Mouse (Mus musculus) spleen, adult 2 months (tissue): ENCODE measurements at regions not wholly inside any gene's neighbourhood (a gene's known extent, or its start where the extent isn't known, plus 50 kb on each side); places are given as distances from the start of the nearest gene placed in this dataset.

ENCODE experiments used
- DNase-seq, 2 experiments: peaks; one replicate each; pipeline versions ENCODE4 v3.0.0 to v3.0.0-alpha.2; 2012 to 2021; ENCODE audit warnings: low spot score in 2 of 2, low read depth in 1 of 2
- H3K27ac ChIP-seq: fragments of 200-500 bp; 2 replicates; pipeline ENCODE4 v1.5.1; 2012; ENCODE audit warnings: low read length, inconsistent platforms; ENCODE audit not compliant: insufficient read depth
- H3K27me3 ChIP-seq: fragments of 200-500 bp; 2 replicates; pipeline ENCODE4 v1.6.1; 2012; ENCODE audit warnings: mild to moderate bottlenecking, moderate library complexity, low read length, inconsistent platforms; ENCODE audit not compliant: control insufficient read depth, insufficient read depth
- H3K36me3 ChIP-seq: fragments of 200-500 bp; 2 replicates; pipeline ENCODE4 v1.6.1; 2012; ENCODE audit warnings: mild to moderate bottlenecking, low read length, inconsistent platforms; ENCODE audit not compliant: control insufficient read depth, insufficient read depth
- H3K4me1 ChIP-seq: fragments of 200-500 bp; 2 replicates; pipeline ENCODE4 v1.6.1; 2011; ENCODE audit warnings: inconsistent platforms; ENCODE audit not compliant: control insufficient read depth, insufficient read depth, insufficient read length
- H3K4me3 ChIP-seq: fragments of 200-500 bp; 2 replicates; pipeline ENCODE4 v1.5.1; 2011; ENCODE audit warnings: mild to moderate bottlenecking, inconsistent platforms; ENCODE audit not compliant: insufficient read depth, insufficient read length; ENCODE audit errors: extremely low read depth
- CTCF ChIP-seq: fragments of 200-500 bp; IDR thresholded peaks from 2 replicates; pipeline ENCODE4 v1.5.1; 2011; ENCODE audit warnings: mild to moderate bottlenecking, inconsistent platforms; ENCODE audit not compliant: insufficient read depth, insufficient read length, insufficient replicate concordance; ENCODE audit errors: extremely low read depth
- POLR2A ChIP-seq: fragments of 200-500 bp; IDR thresholded peaks from 2 replicates; pipeline ENCODE4 v1.6.1; 2011; ENCODE audit warnings: low read depth, low read length, inconsistent platforms
- WGBS: fragments of 180-500 bp; shearing (Covaris S2); methylation state at CpG from one replicate; pipeline ENCODE4 v1.1.7; 2018; 5-methylcytosine and 5-hydroxymethylcytosine counted together

- no peak overlapping the region for H3K4me3 ChIP-seq
- TF ChIP-seq POLR2A (no peak), CTCF (no peak)
- peaks cover 11% of the 10 kb centered on the region; the same call in 1 of the 2 replicates for H3K4me1 ChIP-seq
- H3K27ac ChIP-seq, result peak overlapping the region; percentile 50
- H3K36me3 ChIP-seq, result no peaks in the 10 kb centered on the region
- 77% methylated on average over 12 of the region's 12 CpGs for WGBS
- peak; percentile 9 to 46 for DNase-seq
- H3K27me3 ChIP-seq, result no peaks in the 10 kb centered on the region
These were observed 67.2 kb upstream of the 1700021F07Rik start for GRCm38 (mm10) chr2:173455216-173455615.

DNA sequence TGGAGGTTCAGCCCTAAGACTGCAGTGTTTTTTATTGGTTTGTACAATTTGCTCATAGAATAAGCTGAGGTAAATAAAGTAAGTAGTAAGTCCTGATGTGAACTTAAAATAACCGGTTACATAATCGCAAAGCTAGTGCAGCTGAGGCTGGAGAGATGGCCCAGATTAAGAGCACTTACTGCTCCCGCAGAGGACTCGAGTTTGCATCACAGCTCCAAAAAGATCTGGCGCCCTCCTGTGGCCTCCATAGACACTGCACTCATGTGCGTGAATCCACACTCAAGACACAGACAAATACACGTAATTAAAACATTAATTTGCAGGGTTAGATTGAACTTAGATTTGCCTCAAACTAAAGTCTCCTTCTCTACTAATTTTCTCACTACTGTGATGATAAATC, 66.3 kb upstream of the 1700021F07Rik start:
- H3K27ac ChIP-seq, result no peak overlapping the region
- peak in 1 of 2 experiments; percentile 7 for DNase-seq
- whole genome bisulfite sequencing, result 87% methylated on average over 7 of the region's 7 CpGs

DNA sequence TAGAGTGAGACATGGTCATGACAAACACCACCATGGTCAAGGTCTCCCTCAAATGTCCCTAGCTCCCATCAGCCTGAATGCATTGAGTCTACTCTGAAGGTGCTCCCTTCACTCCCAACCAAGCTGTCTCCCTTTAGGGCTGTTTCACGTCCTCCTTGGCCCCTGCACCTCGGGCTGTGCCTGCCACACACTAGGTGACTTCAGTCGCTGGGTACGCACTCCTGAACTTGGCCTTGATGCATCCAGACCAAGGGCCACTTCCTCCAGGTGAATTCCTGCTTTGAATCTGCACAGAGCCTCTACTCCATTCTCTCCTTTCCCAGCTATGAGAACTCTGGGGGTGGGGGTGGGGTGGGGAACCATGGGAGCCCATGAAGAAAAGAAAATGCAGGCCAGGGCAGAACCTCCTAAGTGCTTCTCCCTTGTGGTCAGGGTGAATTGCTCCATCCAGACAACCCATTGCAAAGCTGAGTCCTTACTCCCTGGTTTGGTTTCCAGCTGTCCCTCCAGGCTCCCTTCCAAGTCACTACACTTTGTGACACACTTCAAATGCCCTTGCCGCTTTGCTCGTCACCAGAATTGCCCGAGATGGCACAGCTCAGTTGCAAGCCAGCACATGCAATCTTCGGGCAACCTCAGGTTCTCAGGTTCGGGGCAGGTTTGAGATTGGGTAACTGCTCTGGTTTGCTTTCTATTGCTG, 65.3 kb upstream of the 1700021F07Rik start:
- Histone ChIP-seq H3K27ac (no peak overlapping the region), H3K36me3 (no peaks in the 10 kb centered on the region), H3K4me3 (no peak overlapping the region), H3K4me1 (peaks cover 9% of the 10 kb centered on the region; the same call in 1 of the 2 replicates), H3K27me3 (no peaks in the 10 kb centered on the region)
- no peak for TF ChIP-seq POLR2A
- no peak for TF ChIP-seq CTCF
- peak in 1 of 2 experiments; percentile 2 for DNase-seq
- 87% methylated on average over 9 of the region's 9 CpGs for WGBS

More for the DNA sequence above, 66.3 kb upstream of the 1700021F07Rik start:
- Histone ChIP-seq H3K36me3 (no peaks in the 10 kb centered on the region), H3K4me3 (no peak overlapping the region), H3K27me3 (no peaks in the 10 kb centered on the region), H3K4me1 (peaks cover 11% of the 10 kb centered on the region; the same call in 1 of the 2 replicates)
- TF ChIP-seq POLR2A (no peak), CTCF (peak; percentile 8; the same call in 1 of the 2 replicates)

DNA sequence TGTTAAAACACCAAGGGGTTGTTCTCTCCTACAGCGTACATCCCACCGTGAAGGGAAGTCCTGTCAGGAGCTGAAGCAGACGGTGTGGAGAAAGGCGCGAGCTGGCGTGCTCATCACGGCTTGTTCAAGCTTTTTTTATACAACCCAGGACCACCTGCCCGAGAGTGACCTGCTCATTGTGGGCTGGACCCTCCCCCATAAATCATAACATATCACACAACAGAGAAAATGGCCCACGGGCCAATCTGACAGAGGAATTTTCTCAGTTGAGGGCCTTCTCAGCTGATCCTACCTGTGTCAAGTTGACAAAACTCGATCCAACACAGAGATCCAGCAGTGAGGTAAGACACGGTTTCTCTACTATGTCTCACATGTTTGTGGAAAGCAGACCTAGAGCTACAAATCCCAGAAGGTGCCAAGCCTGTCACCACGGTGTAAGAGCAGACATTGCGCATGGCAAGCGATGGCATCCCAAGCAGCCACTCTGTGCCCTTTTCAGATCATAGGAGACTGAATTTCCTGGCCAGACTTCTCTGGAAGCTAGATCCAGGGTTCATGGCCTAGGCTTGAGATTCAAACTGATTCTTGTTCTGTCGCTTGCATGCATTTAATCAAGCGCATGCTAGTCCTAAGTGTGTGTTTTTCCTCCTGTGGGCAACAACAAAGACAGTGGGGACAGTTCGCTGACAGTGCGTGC, 64.6 kb upstream of the 1700021F07Rik start:
- Histone ChIP-seq H3K4me1 (peaks cover 5% of the 10 kb centered on the region; the same call in 1 of the 2 replicates), H3K36me3 (no peaks in the 10 kb centered on the region), H3K27me3 (no peaks in the 10 kb centered on the region), H3K27ac (no peak overlapping the region), H3K4me3 (no peak overlapping the region)
- DNase-seq, result peak in 1 of 2 experiments; percentile 1
- WGBS, result 92% methylated on average over 18 of the region's 18 CpGs
- TF ChIP-seq CTCF (no peak), POLR2A (no peak)

GRCm38 (mm10) chr2:173458861-173459260, 63.5 kb upstream of the 1700021F07Rik start:
- Histone ChIP-seq H3K36me3 (no peaks in the 10 kb centered on the region), H3K27ac (no peak overlapping the region), H3K4me3 (no peak overlapping the region), H3K4me1 (peaks cover 2% of the 10 kb centered on the region; the same call in 1 of the 2 replicates), H3K27me3 (no peaks in the 10 kb centered on the region)
- peak in 1 of 2 experiments; percentile 1 for DNase-seq
- TF ChIP-seq POLR2A, result no peak
- no peak for TF ChIP-seq CTCF
- WGBS, result 91% methylated on average over 12 of the region's 12 CpGs

- Histone ChIP-seq H3K4me3 (no peak overlapping the region), H3K4me1 (peaks cover 26% of the 10 kb centered on the region), H3K27ac (no peak overlapping the region), H3K36me3 (no peaks in the 10 kb centered on the region), H3K27me3 (no peaks in the 10 kb centered on the region)
- no peak for TF ChIP-seq POLR2A
- TF ChIP-seq CTCF, result no peak
- WGBS, result 96% methylated on average over 9 of the region's 9 CpGs
- no peak for DNase-seq
These were observed 59.1 kb upstream of the 1700021F07Rik start for GRCm38 (mm10) chr2:173463313-173463712.
